Mouse (Mus musculus) urinary bladder, postnatal 4 days (tissue): ENCODE results near the gene Kri1.
A peak's percentile ranks its signal among the peaks of the same experiment; 100 is the strongest.
"Not testable (repeated sequence)": the region's sequence is repeated elsewhere in the genome, so short reads cannot be mapped to it uniquely, and the experiment has no call there.

Experiments used
- DNase-seq, 2 experiments: peaks; one replicate each; pipeline ENCODE4 v3.0.0; 2021 to 2022; ENCODE audit warnings: low spot score in 2 of 2

Gene Kri1

DNA sequence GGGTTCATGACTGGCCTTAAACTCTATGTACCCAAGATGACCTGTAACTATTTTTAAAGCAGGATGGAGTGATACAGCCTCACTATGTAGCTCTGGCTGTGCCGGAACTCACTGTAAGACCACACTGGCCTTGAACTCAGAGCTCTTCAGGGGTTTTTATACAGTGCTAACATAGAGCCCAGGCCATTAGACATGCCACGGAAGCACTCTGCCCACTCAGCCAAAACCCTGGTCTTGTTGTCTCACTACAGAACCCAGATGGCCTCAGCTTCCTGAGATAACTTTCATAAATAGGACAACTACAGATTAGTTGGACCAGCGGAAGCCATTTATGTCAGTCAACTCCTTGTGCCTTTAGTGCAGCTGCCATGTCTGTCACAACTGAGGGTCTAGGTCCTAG is 13.4 kb downstream of the Kri1 start:
- DNase-seq, result no peak

DNA sequence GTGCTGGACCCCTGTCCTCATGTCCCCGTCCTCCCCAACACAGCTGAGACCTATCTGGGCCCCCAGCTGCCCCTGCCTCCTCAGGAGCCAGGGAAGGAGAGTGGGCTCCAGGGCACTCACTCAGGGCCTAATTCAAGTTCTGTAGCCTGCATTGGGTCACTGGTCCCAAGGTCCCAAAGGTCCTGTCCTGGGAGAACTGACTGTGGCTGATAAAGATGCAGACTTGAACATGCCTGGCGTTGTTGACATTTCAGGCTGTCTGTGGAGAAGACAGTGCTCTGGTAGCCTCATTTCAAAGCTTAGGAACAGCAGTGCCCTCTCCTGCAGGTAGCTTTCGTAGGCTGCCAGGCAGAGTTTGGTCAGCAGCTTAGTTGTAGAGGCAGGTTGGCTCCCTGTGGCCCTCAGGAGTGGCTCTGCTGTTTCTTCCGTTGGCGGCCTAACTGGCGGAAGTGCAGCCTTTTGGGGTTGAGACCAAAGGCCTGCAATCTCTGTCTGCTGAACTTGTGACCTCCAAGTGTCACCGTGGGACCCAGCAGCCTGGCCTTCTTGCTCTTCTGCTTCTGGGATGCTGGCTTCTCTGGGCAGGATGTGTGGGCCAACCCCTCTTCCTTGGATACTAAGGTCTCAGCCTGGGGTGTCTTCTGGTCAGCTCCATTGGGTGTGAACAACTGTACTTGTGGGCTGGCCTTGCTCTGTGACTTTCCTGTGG is 14.1 kb downstream of the Kri1 start:
- no peak for DNase-seq

DNA sequence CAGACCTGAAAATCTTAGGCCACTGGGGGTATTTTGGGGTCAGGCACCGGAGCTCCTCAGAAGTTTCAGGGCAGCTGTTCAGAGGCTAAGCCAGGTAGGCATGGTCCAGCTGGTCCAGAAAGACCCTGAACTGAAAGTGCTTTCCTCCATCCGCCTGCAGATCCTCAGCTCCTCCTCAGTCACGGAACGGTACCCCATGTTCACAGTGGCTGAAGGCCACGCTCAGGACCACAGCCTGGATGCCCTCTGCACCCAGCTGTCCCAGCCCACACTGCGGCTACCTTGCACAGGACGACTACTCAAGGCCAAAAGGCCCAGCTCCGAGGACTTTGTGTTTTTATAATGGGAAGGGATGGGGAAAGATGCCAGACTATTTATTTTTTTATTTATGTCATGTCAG is 14.7 kb downstream of the Kri1 start:
- no peak for DNase-seq

DNA sequence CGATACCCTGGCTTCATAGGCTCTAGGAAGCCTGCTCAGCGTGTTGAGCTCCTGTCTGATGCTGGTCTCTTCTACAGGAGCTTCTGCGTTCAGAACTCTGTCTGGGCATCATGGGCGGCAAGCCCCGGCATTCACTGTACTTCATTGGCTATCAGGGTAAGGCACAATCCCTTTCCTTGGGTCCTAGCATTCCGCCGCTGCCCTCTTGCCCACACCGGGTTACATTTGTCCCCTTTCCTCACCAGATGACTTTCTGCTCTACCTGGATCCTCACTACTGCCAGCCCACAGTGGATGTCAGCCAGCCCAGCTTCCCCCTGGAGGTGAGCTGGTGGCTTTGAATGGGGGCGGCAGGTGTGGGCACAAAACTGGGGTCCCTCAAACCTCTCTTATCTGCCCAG is 15.4 kb downstream of the Kri1 start:
- DNase-seq, result no peak

DNA sequence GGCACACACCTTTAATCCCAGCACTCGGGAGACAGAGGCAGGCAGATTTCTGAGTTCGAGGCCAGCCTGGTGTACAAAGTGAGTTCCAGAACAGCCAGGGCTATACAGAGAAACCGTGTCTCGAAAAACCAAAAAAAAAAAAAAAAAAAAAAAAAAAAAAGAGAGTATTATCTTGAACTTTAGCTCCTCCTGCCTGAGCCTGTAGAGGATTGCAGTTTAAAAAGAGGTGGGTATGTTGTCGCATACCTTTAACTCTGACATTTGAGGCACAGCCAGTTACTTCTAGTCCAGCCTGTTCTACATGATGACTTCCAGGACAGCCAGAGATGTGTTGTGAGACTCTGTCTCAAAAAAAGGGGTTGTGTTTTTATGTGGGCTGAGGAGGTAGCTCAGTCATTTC is 18.2 kb downstream of the Kri1 start:
- DNase-seq, result not testable (repeated sequence)

DNA sequence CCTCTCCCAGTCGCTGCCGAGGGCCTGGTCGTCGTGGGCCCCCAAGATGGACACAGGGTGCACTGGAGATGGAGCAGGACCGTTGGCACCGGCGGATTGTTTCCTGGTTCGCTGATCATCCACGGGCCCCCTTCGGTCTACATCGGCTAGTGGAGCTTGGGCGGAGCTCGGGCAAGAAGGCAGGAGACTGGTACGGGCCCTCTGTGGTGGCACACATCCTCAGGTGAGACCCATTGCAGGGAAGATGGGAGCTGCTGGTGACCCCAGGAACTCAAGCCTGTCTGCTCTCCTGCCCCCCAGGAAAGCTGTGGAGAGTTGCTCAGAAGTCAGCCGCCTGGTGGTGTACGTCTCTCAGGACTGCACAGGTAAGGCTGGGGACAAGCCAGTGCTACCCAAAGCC is 19.5 kb downstream of the Kri1 start:
- DNase-seq, result no peak

DNA sequence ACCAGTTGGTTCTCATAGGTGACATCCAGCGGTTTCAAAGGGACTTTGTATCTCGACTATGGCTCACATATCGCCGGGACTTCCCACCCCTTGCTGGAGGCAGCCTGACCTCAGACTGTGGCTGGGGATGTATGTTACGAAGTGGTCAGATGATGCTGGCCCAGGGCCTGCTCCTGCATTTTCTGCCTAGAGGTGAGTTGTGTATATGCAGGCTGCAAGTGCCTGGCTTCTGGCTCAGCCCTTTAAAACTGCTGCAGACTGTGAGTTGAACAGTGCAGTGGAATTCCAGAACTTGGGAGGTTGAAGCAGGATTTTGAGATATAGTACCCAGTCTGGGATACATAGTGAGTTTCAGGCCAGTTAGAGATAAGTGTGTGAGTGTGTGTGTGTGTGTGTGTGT is 20.9 kb downstream of the Kri1 start:
- DNase-seq, result no peak

DNA sequence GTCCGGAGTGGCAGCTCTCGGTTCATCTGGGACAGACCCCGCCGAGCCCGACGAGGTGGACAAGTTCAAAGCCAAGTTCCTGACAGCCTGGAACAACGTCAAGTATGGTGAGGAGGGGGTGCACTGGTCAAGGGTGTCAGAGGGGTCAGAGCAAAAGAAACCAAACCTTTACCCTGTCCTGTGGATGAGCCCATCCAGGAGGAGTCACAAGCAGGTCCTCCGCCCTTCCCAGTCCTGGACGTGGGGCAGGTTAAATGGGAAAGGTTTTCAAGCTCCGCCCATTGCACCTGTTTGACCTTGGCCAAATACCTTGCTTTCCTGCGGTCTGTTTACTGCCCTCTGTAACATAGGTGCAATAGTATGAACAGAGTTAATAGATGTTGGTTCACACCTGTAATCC is 22.2 kb downstream of the Kri1 start:
- no peak for DNase-seq

DNA sequence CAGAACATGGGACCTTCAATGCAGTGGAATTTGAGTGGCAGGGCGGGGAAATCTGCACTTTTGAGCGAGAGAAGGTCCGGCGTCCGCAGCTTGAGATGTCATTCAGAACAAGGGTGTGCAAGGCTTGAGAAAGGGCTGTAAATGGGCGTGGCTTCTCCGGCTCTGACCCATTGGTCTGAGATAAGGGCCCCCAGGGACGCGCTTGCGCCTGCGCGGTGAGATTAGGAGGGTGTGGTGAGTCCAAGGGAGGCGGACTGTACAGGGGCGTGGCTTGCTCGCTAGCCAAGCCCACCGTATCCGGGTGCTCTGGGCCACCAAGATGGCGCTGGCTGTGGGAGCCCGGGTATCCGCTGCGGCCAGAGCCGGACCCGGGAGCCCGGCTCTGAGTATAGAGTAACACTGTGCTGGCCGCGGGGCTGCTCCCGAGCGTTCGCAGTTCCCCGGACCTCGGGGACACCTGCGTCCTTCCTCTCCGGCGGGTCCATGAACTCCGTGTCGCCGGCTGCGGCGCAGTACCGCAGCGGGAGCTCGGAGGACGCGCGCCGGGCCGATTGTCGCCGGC is 22.7 kb downstream of the Kri1 start, which contains the start of gene Atg4d:
Gene Atg4d, plus strand, starts transcription at position 294 of the 562 bp plus-strand sequence.
- peak; percentile 98 to 99 for DNase-seq

DNA sequence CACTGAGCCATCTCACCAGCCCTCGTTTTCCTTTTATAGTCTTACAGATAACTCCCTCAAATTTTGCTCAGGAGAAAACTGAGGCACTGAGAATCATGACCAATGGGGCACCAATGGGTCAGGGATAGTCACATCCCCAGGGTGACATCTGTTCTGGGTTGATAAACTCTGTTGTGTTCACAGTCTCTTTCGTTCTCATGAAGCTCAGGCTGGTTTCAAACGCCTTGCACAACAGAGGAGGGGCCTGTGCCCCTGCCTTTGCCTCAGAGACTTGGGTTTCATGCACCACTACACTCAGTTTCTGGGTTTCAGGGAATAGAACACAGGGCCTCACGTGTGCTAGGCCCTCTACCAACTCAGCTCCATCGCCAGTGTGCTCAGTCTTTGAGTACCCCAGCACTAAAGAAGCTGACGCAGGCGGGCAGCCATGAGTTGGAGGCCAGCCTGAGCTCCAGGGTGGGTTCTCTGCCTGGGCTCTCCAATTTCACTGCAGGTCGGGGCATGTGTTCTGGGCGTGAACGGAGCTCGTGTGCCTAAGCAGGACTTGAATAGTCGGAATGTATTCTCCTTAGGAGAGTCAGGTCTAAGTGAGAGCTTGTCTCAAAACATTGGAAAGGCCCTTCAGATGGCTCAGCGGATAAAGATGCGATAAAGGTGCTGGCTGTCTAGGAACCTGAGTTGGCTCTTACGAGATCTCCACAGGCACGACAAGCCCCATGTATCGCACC is 23.3 kb downstream of the Kri1 start:
- DNase-seq, result no peak

DNA sequence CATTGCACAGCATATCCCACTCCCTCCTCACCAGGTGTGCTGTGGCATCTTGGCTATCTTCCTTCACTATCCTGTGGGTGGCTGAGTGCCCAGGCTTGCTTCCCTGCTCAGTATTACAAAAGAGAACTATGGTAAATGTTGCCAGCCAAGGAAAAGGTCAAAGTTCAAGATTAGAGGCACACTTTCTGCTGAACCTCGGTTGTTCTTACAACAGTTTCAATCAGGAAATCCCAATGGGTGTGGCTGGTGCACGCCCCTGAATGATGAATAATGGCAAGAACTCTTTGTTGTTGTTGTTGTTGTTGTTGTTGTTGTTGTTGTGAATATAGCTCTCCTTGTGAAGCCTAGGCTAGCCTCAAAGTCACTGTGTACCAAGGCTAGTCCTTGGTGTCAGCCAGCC is 25.9 kb downstream of the Kri1 start:
- no peak for DNase-seq

DNA sequence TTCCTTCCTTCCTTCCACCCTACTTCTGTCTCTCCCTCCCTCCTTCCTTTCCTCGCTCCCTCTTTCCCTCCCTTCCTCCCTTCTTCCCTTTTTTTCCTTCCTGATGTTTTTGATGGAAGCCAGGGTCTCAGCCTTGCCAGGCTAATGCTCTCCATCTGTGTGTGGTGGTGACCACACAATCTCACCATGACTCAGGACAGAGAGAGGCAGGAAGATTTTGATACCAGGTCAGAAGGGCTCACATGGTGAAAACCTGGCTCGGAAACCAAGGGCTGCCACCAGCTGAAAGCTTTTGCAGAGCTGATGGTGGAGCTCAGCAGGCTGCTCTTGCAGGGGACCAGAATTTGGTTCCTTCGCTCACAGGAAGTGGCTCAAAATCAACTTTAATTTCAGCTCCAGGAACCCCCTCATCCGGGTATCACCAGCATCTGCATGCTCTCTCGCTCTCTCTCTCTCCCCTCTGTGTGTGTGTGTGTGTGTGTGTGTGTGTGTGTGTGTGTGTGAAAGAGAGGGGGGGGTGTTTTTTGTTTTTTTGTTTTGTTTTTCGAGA is 27.2 kb downstream of the Kri1 start:
- DNase-seq, result no peak

DNA sequence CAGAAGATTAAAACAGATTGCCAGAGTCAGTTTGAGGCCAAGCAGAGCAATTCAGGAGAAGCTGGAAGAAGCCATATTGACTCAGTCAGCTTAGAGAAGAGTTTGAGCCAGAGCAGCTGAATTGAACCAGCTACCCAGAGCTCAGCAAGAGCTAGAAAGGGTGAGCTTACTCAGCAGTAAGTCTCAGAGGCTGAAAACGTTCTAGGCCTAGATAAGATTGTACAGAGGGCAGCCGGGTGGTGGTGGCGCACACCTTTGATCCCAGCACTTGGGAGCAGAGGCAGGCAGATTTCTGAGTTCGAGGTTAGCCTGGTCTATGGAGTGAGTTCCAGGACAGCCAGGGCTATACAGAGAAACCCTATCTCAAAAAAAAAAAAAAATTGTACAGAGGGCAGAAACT is 31.4 kb downstream of the Kri1 start:
- not testable (repeated sequence) for DNase-seq

DNA sequence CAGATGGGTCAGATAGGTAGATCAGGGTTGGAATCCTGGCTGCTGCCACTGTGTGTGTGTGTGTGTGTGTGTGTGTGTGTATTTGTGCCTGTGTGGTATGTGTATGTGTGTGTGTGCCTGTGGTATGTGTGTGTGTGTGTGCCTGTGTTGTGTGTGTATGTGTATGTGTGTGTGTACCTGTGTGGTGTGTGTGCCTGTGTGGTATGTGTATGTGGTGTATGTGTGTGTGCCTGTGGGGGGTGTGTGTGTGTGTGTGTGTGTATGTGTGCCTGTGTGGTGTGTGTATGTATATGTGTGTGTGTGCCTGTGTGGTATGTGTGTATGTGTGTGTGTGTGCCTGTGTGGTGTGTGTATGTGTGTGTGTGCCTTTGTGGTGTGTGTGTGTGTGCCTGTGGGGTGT is 33.1 kb downstream of the Kri1 start:
- no peak for DNase-seq

DNA sequence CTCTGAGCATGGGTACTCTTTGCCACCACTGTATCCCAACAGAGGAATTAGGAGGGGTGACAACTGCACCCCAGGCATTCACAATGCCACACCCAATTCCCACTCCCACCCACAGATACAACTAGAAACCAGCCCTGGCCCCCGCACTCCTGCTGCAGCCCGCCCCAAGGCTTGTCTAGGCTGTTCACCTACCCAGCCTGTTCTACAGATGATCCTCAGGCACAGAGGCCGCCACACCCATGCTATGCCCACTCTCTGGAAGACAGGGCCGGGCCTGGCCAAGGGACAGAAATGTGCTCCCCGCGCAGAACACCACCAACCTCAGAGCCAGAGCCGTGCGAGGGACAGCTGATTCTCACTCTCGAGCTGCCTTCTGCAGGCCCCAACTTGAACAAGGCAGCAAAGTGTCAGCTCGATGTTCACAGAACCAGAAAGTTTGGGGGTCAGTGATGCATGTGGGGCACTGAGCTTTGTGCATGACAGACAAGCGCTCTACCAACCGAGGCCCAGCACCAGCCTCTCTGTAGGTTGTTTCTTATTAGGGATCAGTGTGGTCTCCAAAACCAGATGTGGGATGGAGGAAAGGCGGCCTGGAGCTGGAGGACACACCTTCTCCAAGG is 36.5 kb downstream of the Kri1 start:
- no peak for DNase-seq

DNA sequence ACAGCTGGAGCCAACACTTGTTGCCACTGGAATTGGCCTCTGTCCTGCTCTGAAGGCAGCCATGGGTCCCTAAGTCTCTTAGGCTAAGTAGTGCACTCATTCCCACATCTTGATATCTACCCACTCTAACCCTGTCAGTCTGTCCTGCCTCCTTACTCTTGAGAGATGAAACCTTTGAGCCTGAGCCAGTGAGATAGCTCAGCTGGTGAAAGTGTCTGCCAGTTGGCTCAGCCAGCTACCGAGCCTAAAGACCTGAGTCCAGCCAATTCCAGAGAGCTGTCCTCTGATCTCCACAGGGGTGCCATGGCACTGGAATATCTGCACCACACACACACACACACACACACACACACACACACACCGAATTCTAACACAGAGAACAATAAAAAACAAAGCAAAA is 37.3 kb downstream of the Kri1 start:
- no peak for DNase-seq

DNA sequence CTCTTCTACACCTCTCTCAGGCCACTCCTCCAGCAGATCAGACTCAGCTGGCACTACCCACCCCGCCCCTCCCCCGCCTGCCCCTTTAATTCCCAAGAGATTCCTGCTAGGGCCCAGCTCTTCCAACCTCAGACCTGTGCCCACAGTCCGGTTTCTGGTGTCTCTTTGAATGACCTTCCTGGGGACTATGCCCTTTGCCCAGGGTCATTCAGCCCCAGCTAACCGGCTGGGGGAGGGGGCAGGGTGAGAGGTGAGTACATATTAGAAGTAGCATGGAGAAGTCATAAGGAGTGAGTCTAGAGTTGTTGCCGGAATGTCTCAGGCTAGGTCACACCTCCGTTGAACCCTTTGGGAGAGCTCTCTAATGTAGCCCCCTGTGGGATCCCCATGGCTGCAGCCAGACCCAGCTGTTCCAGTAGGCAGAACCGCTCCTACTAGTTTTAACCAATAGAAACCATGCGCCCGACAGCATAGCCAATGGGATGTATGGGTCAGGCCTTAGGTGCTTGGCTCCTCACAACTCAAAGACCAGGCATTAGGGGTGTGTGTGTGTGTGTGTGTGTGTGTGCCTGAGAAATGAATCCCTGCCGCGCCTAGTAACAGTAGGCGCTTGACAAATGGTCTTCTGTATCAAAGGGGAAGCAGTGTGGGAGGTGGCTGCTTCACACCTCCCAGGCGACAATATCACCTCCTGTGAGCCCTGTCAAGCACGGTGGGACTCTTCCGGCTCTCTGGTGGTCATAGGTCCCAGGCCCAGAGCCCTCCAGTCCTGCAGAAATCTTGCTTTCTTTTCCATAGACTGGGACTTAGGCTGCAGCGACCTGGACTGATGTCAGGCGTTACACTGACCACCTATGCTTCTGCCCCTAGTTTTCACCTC is 37.9 kb downstream of the Kri1 start:
- no peak for DNase-seq

DNA sequence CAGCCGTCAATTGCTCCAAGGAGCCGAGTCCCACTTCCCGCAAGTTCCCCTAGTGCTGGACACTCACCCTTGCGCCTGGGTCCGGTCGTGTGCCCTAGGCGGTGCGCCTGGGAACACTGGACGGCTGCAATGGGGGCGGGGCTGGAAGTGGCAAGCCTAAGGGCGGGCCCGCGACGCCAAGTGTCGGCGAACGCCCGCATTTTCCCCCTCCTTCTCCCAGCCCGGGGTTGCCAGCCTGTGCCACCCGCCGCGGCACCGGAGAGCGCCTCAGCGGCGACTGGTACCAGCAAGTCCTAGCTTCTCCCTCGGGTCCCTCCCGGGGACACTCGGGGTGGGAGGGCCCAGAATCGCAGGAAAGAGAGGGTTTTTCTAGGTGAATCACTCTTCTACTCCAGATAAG is 39.4 kb downstream of the Kri1 start, which contains the start of gene S1pr5:
Gene S1pr5, minus strand, starts transcription at position 118 of the 400 bp plus-strand sequence.
- DNase-seq, result no peak

DNA sequence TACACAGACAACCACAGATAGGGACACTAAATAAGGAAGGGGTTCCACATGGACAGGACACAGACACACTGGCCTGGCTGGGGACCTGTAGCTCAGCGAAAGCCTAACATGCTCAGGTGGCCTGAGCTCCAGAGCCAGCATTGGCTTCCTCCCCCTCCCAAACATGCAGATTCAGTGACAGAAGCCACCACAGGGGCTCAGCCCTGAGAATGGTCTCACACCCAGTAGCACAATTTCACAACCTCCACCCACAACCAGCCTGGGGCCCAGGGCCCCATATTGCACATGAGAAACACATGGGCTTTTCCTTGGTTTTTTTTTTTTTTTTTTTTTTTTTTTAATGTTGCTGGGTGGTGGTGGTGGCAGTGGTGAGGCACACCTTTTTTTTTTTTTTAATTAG is 41.4 kb downstream of the Kri1 start:
- no peak for DNase-seq

DNA sequence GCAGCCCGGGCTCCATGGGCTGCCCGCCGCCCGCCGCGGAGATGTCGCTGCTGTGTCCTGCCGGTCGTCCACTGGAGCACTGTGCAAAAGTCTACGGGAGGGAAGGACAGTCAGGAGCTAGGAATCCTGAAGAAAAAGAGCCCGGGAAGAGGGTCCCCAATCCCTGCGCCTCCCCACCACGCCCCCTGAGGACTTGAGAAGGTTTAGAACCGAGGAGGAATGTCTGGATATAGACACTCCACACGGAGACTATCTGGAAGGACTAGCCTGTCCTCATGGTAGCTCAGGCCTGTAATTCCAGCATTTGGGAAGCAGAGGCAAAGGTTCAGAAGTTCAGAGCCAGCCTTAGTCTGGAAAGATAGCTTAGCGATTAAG is 42.7 kb downstream of the Kri1 start:
- DNase-seq, result no peak

DNA sequence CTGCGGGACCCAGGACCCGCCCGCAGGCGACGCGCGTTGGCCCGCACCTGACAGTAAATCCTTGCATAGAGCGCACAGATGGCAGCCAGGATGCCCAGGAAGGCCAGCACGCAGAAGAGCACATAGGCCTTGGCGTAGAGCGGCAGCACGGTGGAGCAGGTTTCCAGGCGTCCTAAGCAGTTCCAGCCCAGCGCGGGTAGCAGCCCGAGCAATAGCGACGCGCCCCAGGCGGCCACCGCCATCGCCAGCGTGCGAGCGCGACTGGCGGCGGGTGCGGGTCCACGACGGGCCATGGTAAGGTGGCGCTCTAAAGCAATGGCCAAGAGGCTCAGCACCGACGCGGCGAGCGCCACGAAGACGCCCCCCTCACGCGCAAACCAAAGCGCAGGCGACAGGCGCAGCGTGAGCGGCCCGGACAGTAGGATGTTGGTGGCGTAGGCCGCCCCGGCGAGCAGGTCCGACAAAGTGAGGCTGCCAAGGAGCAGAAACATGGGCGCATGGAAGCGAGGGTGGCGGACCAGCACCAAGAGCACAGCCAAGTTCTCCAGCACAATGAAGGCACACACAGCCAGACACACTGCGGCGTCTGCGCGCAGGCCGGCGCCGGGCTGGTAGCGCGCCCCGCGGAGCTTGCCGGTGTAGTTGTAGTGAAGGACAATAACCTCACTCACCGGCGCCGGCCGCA is 43.2 kb downstream of the Kri1 start:
- no peak for DNase-seq
